Mouse (Mus musculus): ENCODE results near the gene Ppfia1. TPM values are rescaled to one million over a fixed set of nuclear protein-coding genes. Genes with fewer than 3 reads are reported as not detected.
A peak's percentile ranks its signal among the peaks of the same experiment; 100 is the strongest.

Gene Ppfia1
- polyA plus RNA-seq (2016; fragmentation: Nextera tagmentation; extraction: Ambion mirVana): 38.6 and 43.7 TPM in 2 replicates

DNA sequence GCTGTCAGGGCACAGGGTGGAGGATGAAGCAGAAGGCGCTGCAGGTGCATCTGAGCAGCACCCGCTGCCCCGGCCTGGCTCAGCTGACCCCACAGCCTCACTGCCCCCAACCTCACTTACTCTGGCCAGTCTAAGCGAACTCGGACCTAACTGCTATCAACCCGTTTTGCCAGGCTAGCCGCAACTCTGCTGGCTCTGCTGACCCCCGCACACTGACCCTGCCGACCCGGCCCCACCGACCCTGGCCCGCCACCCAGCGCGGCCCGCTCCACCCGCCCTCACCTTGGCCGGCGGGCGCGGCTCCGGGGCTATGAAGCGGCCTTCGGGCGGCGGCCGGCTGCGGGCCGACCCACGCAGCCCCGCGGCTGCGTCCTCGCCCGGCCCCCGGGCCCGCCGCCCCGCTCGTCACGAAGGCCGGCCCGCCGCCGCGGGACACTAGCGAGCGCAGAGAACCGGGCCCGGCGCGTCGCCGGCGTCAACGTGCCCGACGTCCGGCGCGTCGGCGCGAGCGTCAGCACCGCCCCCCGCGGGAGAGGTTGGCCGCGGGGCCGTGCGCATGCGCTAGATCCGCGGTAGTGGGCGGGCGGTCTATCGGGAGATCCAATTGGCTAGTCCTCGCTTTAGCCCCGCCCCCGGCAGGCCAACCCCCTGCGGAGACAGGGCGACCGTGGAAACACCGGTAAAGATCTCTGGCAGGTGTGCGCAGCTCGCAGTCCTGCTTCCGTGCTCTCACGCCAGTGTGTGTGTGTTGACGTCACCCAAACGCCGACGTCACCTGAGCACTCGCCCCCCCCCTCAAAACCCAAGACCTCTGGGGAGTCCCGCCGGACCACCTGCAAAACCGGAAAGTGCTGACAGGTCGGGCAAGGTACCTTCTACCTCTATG is at the start of gene Ppfia1:
Gene Ppfia1 (minus strand): TSS at position 493 of the 886 bp plus-strand sequence.
- 0 out of 2 replicates have a peak within 1 kb of the TSS, but pooled peaks have one; percentile 50 for H3K27ac ChIP-seq
- H3K4me1 ChIP-seq: peaks cover 19% of the 10 kb centered on the region
- H3K9ac ChIP-seq: peak within 1 kb of the TSS; percentile 98
- H3K9me3 ChIP-seq: no peaks in the 10 kb centered on the region
- H3K4me3 ChIP-seq: peak within 1 kb of the TSS; percentile 99
- ATAC-seq (ENCODE audit: low FRiP score, low read depth): peak; percentile 92
- H3K27me3 ChIP-seq (replicated peaks): 0 out of 2 replicates have a peak, but pooled peaks cover 4% of the 10 kb centered on the region
- H3K36me3 ChIP-seq: peaks cover 25% of the 10 kb centered on the region
- H3K4me2 ChIP-seq (replicated peaks): peak within 1 kb of the TSS; percentile 84
- under 1% methylated on average over 94 of the region's 97 CpGs for WGBS

DNA sequence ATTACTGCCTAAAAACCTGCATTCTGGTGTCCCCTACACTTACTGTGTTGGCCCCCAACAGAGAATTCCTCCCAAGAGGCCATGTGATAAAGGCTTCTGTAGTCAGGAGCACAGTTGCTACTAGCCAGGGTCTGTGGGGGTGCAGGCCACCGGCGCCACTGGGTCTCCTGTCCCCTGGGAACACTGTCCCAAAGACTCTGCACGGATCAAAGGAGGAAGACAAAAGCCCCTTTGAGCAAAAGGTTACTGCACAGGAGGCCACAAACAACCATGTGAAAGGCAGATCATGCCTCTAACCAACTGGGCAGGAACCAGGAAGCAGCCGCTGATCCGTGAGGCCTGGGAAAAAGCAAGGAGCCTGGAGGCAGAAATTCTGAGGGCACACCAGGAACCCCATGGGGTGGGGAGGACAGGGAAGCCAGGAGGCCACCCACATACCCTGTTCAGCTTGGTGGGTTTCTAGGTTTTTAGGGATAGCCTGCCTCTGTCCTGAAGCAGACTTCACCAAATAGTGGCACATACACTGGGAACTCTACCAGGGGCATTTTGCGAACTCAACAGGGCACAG is 46.9 kb upstream of the Ppfia1 start:
- H3K9me3 ChIP-seq: no peaks in the 10 kb centered on the region

DNA sequence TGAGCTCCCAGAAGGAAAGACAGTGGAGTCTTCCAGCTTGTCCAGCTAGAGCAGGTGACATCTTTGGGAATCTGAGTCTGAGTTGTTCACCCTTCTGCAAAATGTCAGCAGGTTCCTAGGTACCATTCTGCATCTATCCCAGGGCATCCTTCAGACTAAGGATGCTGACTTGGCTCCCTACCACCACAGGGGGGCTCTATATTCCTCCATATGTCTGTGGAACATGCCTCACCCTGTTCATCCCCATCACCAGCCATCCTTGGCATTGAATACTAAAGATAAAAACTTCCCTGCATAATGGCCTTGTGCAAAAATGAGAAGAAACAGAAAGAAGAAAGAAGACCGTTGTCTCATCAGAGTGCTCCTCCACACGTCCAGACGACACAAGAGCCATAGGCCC is 36.0 kb upstream of the Ppfia1 start:
- WGBS: 87% methylated on average over 3 of the region's 3 CpGs
- H3K4me3 ChIP-seq: no peak overlapping the region
- no peaks in the 10 kb centered on the region for H3K27me3 ChIP-seq (replicated peaks)
- no peak overlapping the region for H3K9ac ChIP-seq
- no peak overlapping the region for H3K27ac ChIP-seq
- no peaks in the 10 kb centered on the region for H3K9me3 ChIP-seq
- no peak for ATAC-seq (ENCODE audit: low FRiP score, low read depth)
- H3K4me2 ChIP-seq (replicated peaks): no peak overlapping the region
- no peaks in the 10 kb centered on the region for H3K4me1 ChIP-seq
- no peaks in the 10 kb centered on the region for H3K36me3 ChIP-seq

More for the DNA sequence above, 46.9 kb upstream of the Ppfia1 start:
- Histone ChIP-seq H3K27me3 (replicated peaks) (no peaks in the 10 kb centered on the region), H3K4me2 (replicated peaks) (no peak overlapping the region), H3K9ac (no peak overlapping the region), H3K4me3 (no peak overlapping the region), H3K4me1 (peaks cover 6% of the 10 kb centered on the region; the same call in 1 of the 2 replicates), H3K36me3 (no peaks in the 10 kb centered on the region), H3K27ac (no peak overlapping the region)
- 25% methylated on average over 6 of the region's 6 CpGs for whole genome bisulfite sequencing
- ATAC-seq (ENCODE audit: low FRiP score, low read depth): no peak

DNA sequence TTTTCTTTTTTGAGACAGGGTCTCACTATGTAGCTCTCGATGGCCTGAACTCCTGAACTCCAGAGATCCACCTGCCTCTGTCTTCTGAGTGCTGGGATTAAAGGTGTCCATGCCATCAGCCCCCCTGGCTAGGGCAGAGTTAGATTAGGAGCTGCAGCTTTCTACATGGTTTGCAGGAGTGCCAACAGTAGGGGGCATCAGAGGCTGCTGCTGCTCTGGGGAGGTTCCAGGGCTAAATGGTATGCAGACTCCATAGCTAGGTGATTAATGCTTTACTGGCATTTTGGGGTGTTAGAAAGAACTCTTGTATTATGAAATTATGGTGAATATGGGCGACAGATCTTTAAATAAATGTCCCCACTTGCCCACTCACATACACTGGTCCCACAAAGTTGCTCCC is 33.8 kb upstream of the Ppfia1 start:
- Histone ChIP-seq H3K4me3 (no peak overlapping the region), H3K4me2 (replicated peaks) (no peak overlapping the region), H3K27me3 (replicated peaks) (no peaks in the 10 kb centered on the region), H3K9me3 (no peaks in the 10 kb centered on the region), H3K9ac (no peak overlapping the region), H3K36me3 (no peaks in the 10 kb centered on the region), H3K4me1 (peaks cover 6% of the 10 kb centered on the region; the same call in 1 of the 2 replicates), H3K27ac (no peak overlapping the region)
- ATAC-seq (ENCODE audit: low FRiP score, low read depth): no peak
- 26% methylated on average over 2 of the region's 2 CpGs for WGBS

DNA sequence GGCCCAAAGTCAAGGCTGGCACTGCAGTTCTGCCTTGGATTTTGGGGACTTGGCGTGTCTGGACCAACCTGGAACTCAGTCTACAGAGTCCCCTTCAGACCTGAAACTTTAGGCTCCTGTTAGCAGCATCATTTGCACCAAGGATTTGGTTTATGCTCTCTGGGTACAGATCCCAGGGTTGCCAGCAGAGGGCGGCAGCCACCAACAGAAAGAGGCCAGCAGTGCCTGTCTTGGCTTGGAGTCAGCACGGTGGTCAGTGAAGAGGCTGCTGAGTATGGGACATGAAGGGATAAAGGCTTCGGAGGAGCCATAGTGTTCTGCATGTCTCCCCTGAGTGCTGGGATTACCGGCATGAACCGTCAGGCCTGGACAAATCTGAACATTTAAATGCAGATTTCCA is 32.1 kb upstream of the Ppfia1 start:
- Histone ChIP-seq H3K27me3 (replicated peaks) (no peaks in the 10 kb centered on the region), H3K36me3 (no peaks in the 10 kb centered on the region), H3K9me3 (no peaks in the 10 kb centered on the region), H3K4me1 (peaks cover 15% of the 10 kb centered on the region), H3K9ac (no peak overlapping the region), H3K4me3 (no peak overlapping the region), H3K4me2 (replicated peaks) (no peak overlapping the region), H3K27ac (no peak overlapping the region)
- 11% methylated on average over 6 of the region's 6 CpGs for WGBS
- no peak for ATAC-seq (ENCODE audit: low FRiP score, low read depth)

GRCm38 (mm10) chr7:144583619-144584018 is 30.1 kb upstream of the Ppfia1 start:
- WGBS: 1% methylated on average over 4 of the region's 4 CpGs
- Histone ChIP-seq H3K9ac (no peak overlapping the region), H3K27me3 (replicated peaks) (no peaks in the 10 kb centered on the region), H3K4me1 (peaks cover 17% of the 10 kb centered on the region), H3K4me3 (no peak overlapping the region), H3K4me2 (replicated peaks) (no peak overlapping the region; the same call in 1 of the 2 replicates), H3K27ac (no peak overlapping the region), H3K9me3 (no peaks in the 10 kb centered on the region), H3K36me3 (peaks cover 17% of the 10 kb centered on the region)
- ATAC-seq (ENCODE audit: low FRiP score, low read depth): 0 out of 2 replicates have a peak, but pooled peaks have one; percentile 11

DNA sequence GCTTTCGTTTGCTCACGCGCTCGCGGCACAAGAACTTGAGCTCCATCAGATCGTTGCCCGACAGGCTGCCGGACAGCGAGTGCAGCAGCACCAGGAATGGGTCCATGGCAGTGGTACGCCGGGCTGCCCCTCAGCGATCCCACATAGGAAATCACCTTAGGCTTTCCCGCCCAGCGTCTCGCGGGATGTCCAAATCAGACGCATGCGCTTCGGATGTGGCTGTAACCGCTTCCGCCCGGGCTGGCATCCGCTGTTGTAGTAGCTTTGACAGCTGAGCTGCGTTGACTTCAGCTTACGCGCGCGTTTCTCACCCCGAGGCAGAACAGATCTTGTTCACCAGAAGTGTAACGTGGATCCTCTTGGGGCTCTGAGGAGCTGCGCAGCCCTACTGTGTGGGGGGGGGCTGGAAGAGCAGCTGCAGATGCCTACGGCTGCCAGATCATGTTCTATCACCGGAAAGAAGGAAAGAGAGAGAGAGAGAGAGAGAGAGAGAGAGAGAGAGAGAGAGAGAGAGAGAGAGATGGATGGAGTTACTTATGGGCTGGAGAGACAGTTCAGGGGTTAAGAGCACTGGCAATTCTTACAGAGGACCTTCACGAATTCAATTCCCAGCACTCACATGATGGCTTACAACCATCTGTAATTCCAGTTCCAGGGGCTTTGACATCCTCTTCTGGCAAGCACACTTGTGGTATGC is 28.9 kb upstream of the Ppfia1 start, which contains the start of gene Fadd:
Gene Fadd (minus strand): TSS at position 180 of the 697 bp plus-strand sequence.
- H3K9ac ChIP-seq: peak within 1 kb of the TSS; percentile 70

GRCm38 (mm10) chr7:144581559-144582283 is 28.2 kb upstream of the Ppfia1 start:
- Histone ChIP-seq H3K4me1 (peaks cover 17% of the 10 kb centered on the region), H3K9me3 (no peaks in the 10 kb centered on the region), H3K36me3 (peaks cover 17% of the 10 kb centered on the region), H3K27ac (peak overlapping the region; percentile 66; the same call in 1 of the 2 replicates), H3K4me3 (peak overlapping the region; percentile 79), H3K27me3 (replicated peaks) (no peaks in the 10 kb centered on the region), H3K4me2 (replicated peaks) (peak overlapping the region; percentile 80), H3K9ac (peak overlapping the region; percentile 70)
- peak; percentile 85 for ATAC-seq (ENCODE audit: low FRiP score, low read depth)
- WGBS: 1% methylated on average over 43 of the region's 43 CpGs

More for the DNA sequence above, 28.9 kb upstream of the Ppfia1 start, which contains the start of gene Fadd:
- WGBS: 2% methylated on average over 34 of the region's 34 CpGs
- Histone ChIP-seq H3K9me3 (no peaks in the 10 kb centered on the region), H3K4me1 (peaks cover 17% of the 10 kb centered on the region), H3K36me3 (peaks cover 17% of the 10 kb centered on the region), H3K27me3 (replicated peaks) (no peaks in the 10 kb centered on the region), H3K27ac (peak within 1 kb of the TSS; percentile 66; the same call in 1 of the 2 replicates), H3K4me3 (peak within 1 kb of the TSS; percentile 79), H3K4me2 (replicated peaks) (peak within 1 kb of the TSS; percentile 80)
- peak; percentile 88 for ATAC-seq (ENCODE audit: low FRiP score, low read depth)

DNA sequence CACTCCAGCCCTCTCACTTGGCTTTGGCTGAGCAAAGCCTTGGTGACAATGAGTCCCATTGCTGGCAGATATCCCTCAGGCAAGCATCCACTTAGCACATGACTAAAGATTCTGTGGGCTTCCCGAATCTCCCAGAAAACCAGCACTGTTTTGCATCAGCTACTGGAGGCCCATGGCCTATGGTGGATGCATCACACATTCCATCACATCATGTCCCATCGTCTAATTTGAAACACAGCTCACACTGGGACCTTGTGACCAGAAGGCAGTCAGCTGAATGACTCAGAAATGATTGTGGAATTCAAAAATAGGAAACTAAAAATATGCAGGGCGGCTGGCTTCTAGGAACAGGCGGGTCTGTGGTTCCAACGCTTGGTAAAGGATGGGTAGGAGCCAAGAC is 24.3 kb upstream of the Ppfia1 start:
- WGBS: 94% methylated on average over 5 of the region's 5 CpGs
- no peak overlapping the region for H3K9ac ChIP-seq
- H3K36me3 ChIP-seq: peaks cover 17% of the 10 kb centered on the region
- H3K27ac ChIP-seq: no peak overlapping the region
- no peaks in the 10 kb centered on the region for H3K9me3 ChIP-seq
- H3K4me2 ChIP-seq (replicated peaks): no peak overlapping the region
- ATAC-seq (ENCODE audit: low FRiP score, low read depth): no peak
- no peaks in the 10 kb centered on the region for H3K27me3 ChIP-seq (replicated peaks)
- no peak overlapping the region for H3K4me3 ChIP-seq
- H3K4me1 ChIP-seq: peaks cover 16% of the 10 kb centered on the region

DNA sequence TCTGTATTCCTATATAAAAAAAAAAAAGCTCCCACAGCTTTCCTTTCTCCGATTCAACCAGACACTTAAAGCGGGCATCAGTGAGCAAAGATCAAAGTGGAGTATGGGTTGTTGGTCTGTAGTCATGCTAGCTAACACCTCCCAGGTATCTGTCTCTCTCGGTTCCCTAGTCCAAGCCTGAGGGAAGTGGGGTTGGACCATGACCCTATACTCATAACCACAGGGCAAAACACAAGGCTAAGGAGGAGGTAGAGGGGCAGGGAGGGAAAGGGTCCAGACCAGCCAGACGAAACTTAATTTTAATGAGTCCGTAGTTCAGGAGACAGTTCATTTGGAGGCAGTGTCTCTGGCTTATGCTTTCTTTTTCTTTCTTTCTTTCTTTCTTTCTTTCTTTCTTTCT is 18.7 kb upstream of the Ppfia1 start:
- Histone ChIP-seq H3K4me1 (no peaks in the 10 kb centered on the region), H3K4me2 (replicated peaks) (no peak overlapping the region), H3K27me3 (replicated peaks) (no peaks in the 10 kb centered on the region), H3K36me3 (no peaks in the 10 kb centered on the region), H3K9ac (no peak overlapping the region), H3K4me3 (no peak overlapping the region), H3K27ac (no peak overlapping the region), H3K9me3 (no peaks in the 10 kb centered on the region)
- no peak for ATAC-seq (ENCODE audit: low FRiP score, low read depth)
- WGBS: 87% methylated on average over 5 of the region's 5 CpGs

DNA sequence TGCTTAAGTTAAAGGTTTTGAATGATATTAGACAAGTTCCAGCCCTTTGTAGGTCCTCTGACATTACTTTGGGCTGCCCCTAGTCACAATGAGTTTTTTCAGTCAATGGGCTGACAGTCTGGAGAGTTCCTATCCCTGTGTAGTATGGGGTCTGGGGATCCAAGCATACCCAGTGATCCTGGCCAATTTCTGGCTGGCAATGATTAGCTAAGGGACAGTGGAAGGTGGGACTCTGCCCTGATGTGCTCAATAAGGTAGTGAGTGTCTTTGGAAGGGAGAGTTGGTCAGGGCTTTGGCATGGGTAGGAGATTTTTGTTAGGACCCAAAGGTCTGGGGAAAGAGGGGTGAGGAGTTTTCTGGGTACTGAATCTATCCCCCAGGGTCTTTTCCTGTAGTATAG is 18.1 kb upstream of the Ppfia1 start:
- no peaks in the 10 kb centered on the region for H3K27me3 ChIP-seq (replicated peaks)
- H3K27ac ChIP-seq: no peak overlapping the region
- no peaks in the 10 kb centered on the region for H3K36me3 ChIP-seq
- no peak overlapping the region for H3K4me3 ChIP-seq
- no peak for ATAC-seq (ENCODE audit: low FRiP score, low read depth)
- H3K9ac ChIP-seq: no peak overlapping the region
- no peak overlapping the region for H3K4me2 ChIP-seq (replicated peaks)
- no peaks in the 10 kb centered on the region for H3K4me1 ChIP-seq
- no peaks in the 10 kb centered on the region for H3K9me3 ChIP-seq

Measured in neural tube, embryonic 12.5 days (tissue).